Mouse (Mus musculus) embryonic facial prominence, embryonic 14.5 days (tissue): ENCODE measurements around the gene Usp15. TPM values are rescaled to one million over a fixed set of nuclear protein-coding genes. Genes with fewer than 3 reads are reported as not detected.
A peak's percentile ranks its signal among the peaks of the same experiment; 100 is the strongest.

Experiments
- ATAC-seq: fragments of 200-750 bp; cut with Nextera tagmentation; 2 replicates; pipeline ENCODE4 v1.8.0; 2017; ENCODE audit warnings: low read depth, moderate number of reproducible peaks, moderate TSS enrichment
- DNase-seq: peaks from one replicate; pipeline ENCODE4 v3.0.0-alpha.2; 2015; ENCODE audit warnings: low spot score
- H3K27ac ChIP-seq: fragments of 300-500 bp; sonication (generic); replicated peaks from 2 replicates; pipeline ENCODE4 v1.5.1; 2014; ENCODE audit warnings: low read depth, mild to moderate bottlenecking, low read length, moderate library complexity
- H3K27me3 ChIP-seq: fragments of 300-500 bp; sonication (generic); replicated peaks from 2 replicates; pipeline ENCODE4 v1.6.1; 2014; ENCODE audit warnings: low read length; ENCODE audit not compliant: control insufficient read depth, insufficient read depth
- H3K36me3 ChIP-seq: fragments of 300-500 bp; sonication (generic); 2 replicates; pipeline ENCODE4 v1.6.1; 2014; ENCODE audit warnings: low read length, mixed read lengths; ENCODE audit not compliant: control insufficient read depth, insufficient read depth
- H3K4me1 ChIP-seq: fragments of 300-500 bp; sonication (generic); 2 replicates; pipeline ENCODE4 v1.6.1; 2014; ENCODE audit warnings: antibody characterized with exemption, low read length; ENCODE audit not compliant: control insufficient read depth, insufficient read depth
- H3K4me2 ChIP-seq: fragments of 300-500 bp; sonication (generic); 2 replicates; pipeline ENCODE4 v1.6.1; 2014; ENCODE audit warnings: low read depth, mild to moderate bottlenecking, low read length, moderate library complexity, mixed read lengths
- H3K4me3 ChIP-seq: fragments of 300-500 bp; sonication (generic); 2 replicates; pipeline ENCODE4 v1.5.1; 2014; ENCODE audit warnings: low read depth, mild to moderate bottlenecking, low read length
- H3K9ac ChIP-seq: fragments of 300-500 bp; sonication (generic); 2 replicates; pipeline ENCODE4 v1.6.1; 2014; ENCODE audit warnings: low read depth, mild to moderate bottlenecking, low read length, moderate library complexity, mixed read lengths
- H3K9me3 ChIP-seq: fragments of 300-500 bp; sonication (generic); 2 replicates; pipeline ENCODE4 v1.6.1; 2016; ENCODE audit warnings: low read length; ENCODE audit not compliant: control insufficient read depth
- WGBS: fragments of 180-500 bp; shearing (Covaris S2); extraction: QIAGEN DNeasy Blood & Tissue Kit; methylation state at CpG from one replicate; pipeline ENCODE4 v1.1.7; 2014; 5-methylcytosine and 5-hydroxymethylcytosine counted together
- polyA plus RNA-seq: library from polyadenylated mRNA; unstranded; fragments of >200 nt; fragmentation: Nextera tagmentation; extraction: Ambion mirVana; gene quantifications from 2 replicates; pipeline ENCODE4 v1.2.1, GENCODE M21; 2014

Usp15 gene
- polyA plus RNA-seq, 1 experiment from 2014 or later: 74.5 TPM

- no peak overlapping the region for H3K4me2 ChIP-seq
- no peak overlapping the region for H3K4me3 ChIP-seq
- no peaks in the 10 kb centered on the region for H3K4me1 ChIP-seq
- ATAC-seq (no peak), DNase-seq (no peak)
- H3K27ac ChIP-seq: no peak overlapping the region
- peaks cover 46% of the 10 kb centered on the region for H3K36me3 ChIP-seq
- H3K9me3 ChIP-seq: no peaks in the 10 kb centered on the region
- no peaks in the 10 kb centered on the region for H3K27me3 ChIP-seq
- H3K9ac ChIP-seq: no peak overlapping the region
- WGBS: 75% methylated on average over 6 of the region's 6 CpGs
These were observed 36.3 kb downstream of the Usp15 start for GRCm38 (mm10) chr10:123160508-123160907.

GRCm38 (mm10) chr10:123159316-123159715 lies 37.5 kb downstream of the Usp15 start:
- no peak for DNase-seq
- WGBS: 81% methylated on average over 7 of the region's 7 CpGs

GRCm38 (mm10) chr10:123156392-123156791 lies 40.4 kb downstream of the Usp15 start:
- no peak overlapping the region for H3K4me3 ChIP-seq
- H3K9me3 ChIP-seq: no peaks in the 10 kb centered on the region
- peaks cover 43% of the 10 kb centered on the region for H3K36me3 ChIP-seq
- DNase-seq (no peak), ATAC-seq (no peak)
- H3K4me1 ChIP-seq: no peaks in the 10 kb centered on the region
- 72% methylated on average over 2 of the region's 2 CpGs for WGBS
- no peak overlapping the region for H3K9ac ChIP-seq
- no peaks in the 10 kb centered on the region for H3K27me3 ChIP-seq
- no peak overlapping the region for H3K27ac ChIP-seq
- no peak overlapping the region for H3K4me2 ChIP-seq

More at GRCm38 (mm10) chr10:123159316-123159715, 37.5 kb downstream of the Usp15 start:
- H3K36me3 ChIP-seq: peaks cover 47% of the 10 kb centered on the region
- H3K9me3 ChIP-seq: no peaks in the 10 kb centered on the region
- no peak overlapping the region for H3K27ac ChIP-seq
- no peak overlapping the region for H3K9ac ChIP-seq
- no peak overlapping the region for H3K4me3 ChIP-seq
- no peak for ATAC-seq
- H3K4me2 ChIP-seq: no peak overlapping the region
- no peaks in the 10 kb centered on the region for H3K27me3 ChIP-seq
- H3K4me1 ChIP-seq: no peaks in the 10 kb centered on the region

GRCm38 (mm10) chr10:123155764-123156163 lies 41.0 kb downstream of the Usp15 start:
- DNase-seq: no peak
- H3K36me3 ChIP-seq: peaks cover 40% of the 10 kb centered on the region

GRCm38 (mm10) chr10:123153321-123153720 lies 43.5 kb downstream of the Usp15 start:
- no peaks in the 10 kb centered on the region for H3K4me1 ChIP-seq
- H3K9me3 ChIP-seq: no peaks in the 10 kb centered on the region
- no peak overlapping the region for H3K27ac ChIP-seq
- DNase-seq (no peak), ATAC-seq (no peak)
- H3K4me2 ChIP-seq: no peak overlapping the region
- no peaks in the 10 kb centered on the region for H3K27me3 ChIP-seq
- H3K9ac ChIP-seq: no peak overlapping the region
- peaks cover 24% of the 10 kb centered on the region for H3K36me3 ChIP-seq
- 81% methylated on average over 2 of the region's 2 CpGs for WGBS
- no peak overlapping the region for H3K4me3 ChIP-seq

More at GRCm38 (mm10) chr10:123155764-123156163, 41.0 kb downstream of the Usp15 start:
- Histone ChIP-seq H3K4me1 (no peaks in the 10 kb centered on the region), H3K27ac (no peak overlapping the region), H3K9ac (no peak overlapping the region), H3K27me3 (no peaks in the 10 kb centered on the region), H3K4me2 (no peak overlapping the region), H3K4me3 (no peak overlapping the region), H3K9me3 (no peaks in the 10 kb centered on the region)
- ATAC-seq: no peak
- 89% methylated on average over 6 of the region's 6 CpGs for WGBS

- DNase-seq: no peak
- 61% methylated on average over 4 of the region's 4 CpGs for WGBS
- Histone ChIP-seq H3K4me2 (no peak overlapping the region), H3K9me3 (no peaks in the 10 kb centered on the region), H3K27ac (no peak overlapping the region; the same call in 1 of the 2 replicates), H3K4me3 (no peak overlapping the region), H3K27me3 (no peaks in the 10 kb centered on the region), H3K9ac (no peak overlapping the region), H3K4me1 (no peaks in the 10 kb centered on the region), H3K36me3 (peaks cover 26% of the 10 kb centered on the region)
- no peak for ATAC-seq
These were observed 48.6 kb downstream of the Usp15 start for GRCm38 (mm10) chr10:123148025-123148814.

GRCm38 (mm10) chr10:123147180-123147579 lies 49.6 kb downstream of the Usp15 start:
- H3K4me2 ChIP-seq: no peak overlapping the region
- H3K4me1 ChIP-seq: no peaks in the 10 kb centered on the region
- H3K9ac ChIP-seq: no peak overlapping the region
- no peak overlapping the region for H3K4me3 ChIP-seq
- DNase-seq (peak; percentile 80), ATAC-seq (peak; percentile 76)
- H3K27ac ChIP-seq: no peak overlapping the region
- H3K36me3 ChIP-seq: peaks cover 25% of the 10 kb centered on the region
- 51% methylated on average over 6 of the region's 6 CpGs for WGBS
- H3K27me3 ChIP-seq: no peaks in the 10 kb centered on the region
- no peaks in the 10 kb centered on the region for H3K9me3 ChIP-seq

- Histone ChIP-seq H3K9me3 (no peaks in the 10 kb centered on the region), H3K9ac (no peak overlapping the region), H3K4me2 (no peak overlapping the region), H3K27me3 (no peaks in the 10 kb centered on the region), H3K27ac (no peak overlapping the region), H3K4me3 (no peak overlapping the region), H3K4me1 (no peaks in the 10 kb centered on the region), H3K36me3 (peaks cover 20% of the 10 kb centered on the region)
- ATAC-seq: no peak
- DNase-seq: no peak
- 91% methylated on average over 2 of the region's 2 CpGs for WGBS
These were observed 50.4 kb downstream of the Usp15 start for GRCm38 (mm10) chr10:123146349-123146748.

- Histone ChIP-seq H3K27me3 (no peaks in the 10 kb centered on the region), H3K36me3 (peaks cover 17% of the 10 kb centered on the region), H3K9ac (no peak overlapping the region), H3K9me3 (no peaks in the 10 kb centered on the region), H3K27ac (no peak overlapping the region), H3K4me3 (no peak overlapping the region), H3K4me2 (no peak overlapping the region), H3K4me1 (no peaks in the 10 kb centered on the region)
- DNase-seq: no peak
- ATAC-seq: no peak
- WGBS: 93% methylated on average over 8 of the region's 8 CpGs
These were observed 52.5 kb downstream of the Usp15 start for GRCm38 (mm10) chr10:123144256-123144655.
